Mouse (Mus musculus): Measurements from ENCODE around the gene Atg16l2.

GRCm38 (mm10) chr7:101332045-101332831, 30.2 kb upstream of the Atg16l2 start:
- TF ChIP-seq CTCF (IDR thresholded peaks at IDR 0.05; ENCODE audit: borderline replicate concordance, insufficient read depth, low read depth, low read length): no peak
- no peak for TF ChIP-seq POLR2A (IDR thresholded peaks at IDR 0.05; ENCODE audit: borderline replicate concordance, insufficient read depth, low read length)
